Mouse (Mus musculus): Measurements from ENCODE around the gene Psrc1. TPM values are rescaled to one million over a fixed set of nuclear protein-coding genes. Genes with fewer than 3 reads are reported as not detected.

Psrc1 gene
- total RNA-seq, 1 experiment from 2014 or later, result 27.6 TPM

Other genes with a start within 250 kb of the Psrc1 start
- 140 and 171 TPM in 2 replicates for gene Gnai3, start 237.7 kb upstream of the Psrc1 start, total RNA-seq (2017)
- gene Gpr61, start 229.0 kb upstream of the Psrc1 start, total RNA-seq (2017), result not detected in 2 replicates
- gene Amigo1, start 197.5 kb upstream of the Psrc1 start, total RNA-seq (2017), result 3.2 and 5.8 TPM in 2 replicates
- gene Cyb561d1, start 182.6 kb upstream of the Psrc1 start, total RNA-seq (2017), result 7.7 and 9.5 TPM in 2 replicates
- 4.2 and 4.6 TPM in 2 replicates for gene Atxn7l2, start 172.9 kb upstream of the Psrc1 start, total RNA-seq (2017)
- gene Sypl2, start 157.2 kb upstream of the Psrc1 start, total RNA-seq (2017), result not detected in 2 replicates
- gene Psma5, start 126.9 kb upstream of the Psrc1 start, total RNA-seq (2017), result 194 and 263 TPM in 2 replicates
- 26.6 and 37.3 TPM in 2 replicates for gene Sort1, start 99.8 kb upstream of the Psrc1 start, total RNA-seq (2017)
- not detected in 2 replicates for gene Mybphl, start 18.9 kb upstream of the Psrc1 start, total RNA-seq (2017)
- gene Celsr2, start 31.7 kb downstream of the Psrc1 start, total RNA-seq (2017), result 0.38 and 1.6 TPM in 2 replicates
- 216 and 455 TPM in 2 replicates for gene Sars, start 61.4 kb downstream of the Psrc1 start, total RNA-seq (2017)
- not detected in 2 replicates for gene 1700013F07Rik, start 150.3 kb downstream of the Psrc1 start, total RNA-seq (2017)
- gene 5330417C22Rik, start 152.7 kb downstream of the Psrc1 start, total RNA-seq (2017), result 0.30 and 1.3 TPM in 2 replicates
- gene Tmem167b, start 178.6 kb downstream of the Psrc1 start, total RNA-seq (2017), result 47.4 and 56.6 TPM in 2 replicates
- gene Taf13, start 187.9 kb downstream of the Psrc1 start, total RNA-seq (2017), result 24.3 and 36.0 TPM in 2 replicates
- 8.4 and 11.5 TPM in 2 replicates for gene Wdr47, start 207.4 kb downstream of the Psrc1 start, total RNA-seq (2017)

Data from hematopoietic stem cell, adult 5-6 weeks (primary cell).